Mouse (Mus musculus) cerebral cortex, adult 2 months (tissue): ENCODE results near the gene Ogt.

Experiments
- WGBS: fragments of 180-500 bp; shearing (Covaris S2); methylation state at CpG from one replicate; pipeline ENCODE4 v1.1.7; 2018; 5-methylcytosine and 5-hydroxymethylcytosine counted together

Ogt gene

DNA sequence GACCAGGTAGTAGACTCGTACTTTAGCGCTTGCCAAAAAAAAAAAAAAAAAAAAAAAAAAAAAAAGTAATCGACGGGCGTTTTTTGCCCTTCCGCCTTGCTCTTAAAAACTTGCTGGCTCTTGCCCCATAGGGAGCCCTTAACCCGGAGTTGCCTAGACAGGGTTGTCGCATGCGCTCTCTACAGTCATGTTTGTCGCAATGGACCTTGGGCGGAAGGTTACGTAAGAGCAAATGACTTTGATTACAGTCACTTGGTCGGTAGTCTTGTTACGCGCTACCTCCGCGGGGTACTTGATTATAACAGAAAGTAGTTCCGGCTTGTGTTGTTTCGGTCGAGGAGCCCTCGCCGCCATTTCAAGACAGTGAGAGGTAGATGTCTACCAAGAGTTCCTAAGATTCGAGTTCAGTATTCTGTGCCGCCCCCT is at the start of gene Ogt:
Gene Ogt, plus strand, starts transcription at position 320 of the 426 bp plus-strand sequence.
- 5% methylated on average over 24 of the region's 24 CpGs for WGBS

GRCm38 (mm10) chrX:101616183-101616582 is 23.7 kb upstream of the Ogt start:
- 82% methylated on average over 3 of the region's 3 CpGs for WGBS

GRCm38 (mm10) chrX:101617889-101618288 is 22.0 kb upstream of the Ogt start:
- WGBS = 73% methylated on average over 10 of the region's 10 CpGs

GRCm38 (mm10) chrX:101620317-101620716 is 19.5 kb upstream of the Ogt start:
- WGBS = 30% methylated on average over 6 of the region's 6 CpGs

DNA sequence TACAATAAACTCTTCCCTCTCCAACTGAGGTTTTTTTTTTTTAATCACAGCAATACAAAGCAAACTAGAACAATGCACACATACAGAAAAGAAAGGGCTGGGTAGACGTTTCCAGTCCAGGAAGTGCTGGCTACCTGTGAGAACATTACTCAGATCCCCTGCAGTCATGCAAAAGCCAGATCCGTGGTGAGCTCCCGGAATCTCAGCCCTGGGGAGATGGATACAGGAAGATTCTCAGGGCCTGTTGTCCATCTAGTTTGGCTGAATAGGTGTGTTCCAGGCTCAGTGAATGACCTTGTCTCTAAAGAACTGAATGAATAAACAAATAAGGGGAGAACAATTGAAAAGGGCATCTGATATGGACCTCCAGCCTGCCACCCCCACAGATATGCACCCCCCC is 17.3 kb upstream of the Ogt start:
- WGBS = 57% methylated on average over 3 of the region's 3 CpGs

DNA sequence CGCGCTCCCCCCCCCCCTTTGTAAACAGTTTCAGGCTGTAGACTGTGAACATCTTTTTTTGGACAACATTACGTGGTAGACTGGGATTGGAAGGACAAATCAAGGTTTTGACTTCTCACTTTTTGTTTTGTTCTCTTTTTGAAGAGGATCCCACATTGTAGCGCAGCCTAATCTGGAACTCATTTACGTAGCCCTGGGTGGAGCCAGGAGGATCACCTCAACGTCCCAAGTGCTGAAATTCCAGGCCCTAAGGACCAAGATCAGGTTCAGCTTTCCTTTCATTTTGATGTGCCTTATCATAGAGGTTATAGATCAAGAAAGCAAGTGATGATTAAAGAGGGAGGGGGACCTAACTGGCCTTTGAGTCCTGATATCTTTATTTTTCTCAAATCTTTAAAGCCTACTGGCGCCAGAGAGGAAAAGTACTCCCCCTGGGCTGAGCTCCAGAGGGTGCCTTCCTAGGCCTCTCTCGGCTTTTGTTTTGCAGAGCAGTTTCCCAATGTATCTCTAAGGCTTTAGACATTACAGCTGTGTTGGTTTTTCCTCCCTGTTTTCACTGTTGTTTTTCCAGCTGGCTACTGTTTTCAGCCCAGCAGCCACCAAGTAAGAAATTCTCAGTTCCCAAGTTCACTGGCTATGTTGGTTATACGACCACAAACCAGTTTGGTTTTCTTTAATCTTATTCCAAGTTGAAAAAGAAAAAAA is 2.9 kb upstream of the Ogt start:
- 45% methylated on average over 8 of the region's 9 CpGs for WGBS

DNA sequence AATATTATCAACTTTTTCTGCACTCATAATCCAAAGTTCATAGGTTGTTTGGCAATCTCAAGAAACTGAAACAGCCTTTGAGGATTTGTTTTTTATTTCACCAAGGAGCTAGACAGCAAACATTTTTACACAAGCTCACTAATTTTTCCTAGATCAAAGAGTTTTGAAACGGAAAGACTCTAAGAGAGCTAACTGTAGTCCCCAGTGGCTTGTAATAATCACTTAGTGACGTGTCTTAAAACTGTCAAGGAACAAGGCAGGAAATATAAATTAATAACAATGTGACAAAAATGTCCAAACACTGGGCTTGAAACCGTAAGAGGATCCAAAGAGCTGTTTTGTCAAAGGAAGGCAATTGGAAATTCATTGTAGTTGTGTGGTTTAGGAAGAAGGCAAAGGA is 1.0 kb upstream of the Ogt start:
- WGBS = 41% methylated on average over 3 of the region's 3 CpGs

DNA sequence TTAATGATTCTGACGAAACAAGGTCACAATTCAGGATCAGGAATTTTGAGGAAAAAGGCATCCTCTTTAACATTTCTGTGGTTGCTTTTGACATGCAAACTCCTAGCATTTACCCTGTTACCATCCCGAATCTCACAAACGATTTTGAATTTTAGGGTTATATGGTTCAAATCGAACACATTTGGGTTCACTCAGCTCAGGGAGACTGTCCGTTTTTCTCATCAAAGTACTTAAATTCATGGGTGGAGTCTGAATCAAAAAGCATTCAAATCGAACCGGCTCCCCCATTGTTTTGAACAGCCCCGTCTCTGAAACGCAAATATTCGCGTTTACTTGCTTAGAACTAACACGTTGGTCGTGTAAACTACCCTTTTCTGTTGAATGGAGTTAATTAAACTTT is 554 bp upstream of the Ogt start:
- WGBS = 1% methylated on average over 13 of the region's 13 CpGs

- WGBS = 2% methylated on average over 45 of the region's 45 CpGs
These were observed 617 bp downstream of the Ogt start for GRCm38 (mm10) chrX:101640194-101641160.

DNA sequence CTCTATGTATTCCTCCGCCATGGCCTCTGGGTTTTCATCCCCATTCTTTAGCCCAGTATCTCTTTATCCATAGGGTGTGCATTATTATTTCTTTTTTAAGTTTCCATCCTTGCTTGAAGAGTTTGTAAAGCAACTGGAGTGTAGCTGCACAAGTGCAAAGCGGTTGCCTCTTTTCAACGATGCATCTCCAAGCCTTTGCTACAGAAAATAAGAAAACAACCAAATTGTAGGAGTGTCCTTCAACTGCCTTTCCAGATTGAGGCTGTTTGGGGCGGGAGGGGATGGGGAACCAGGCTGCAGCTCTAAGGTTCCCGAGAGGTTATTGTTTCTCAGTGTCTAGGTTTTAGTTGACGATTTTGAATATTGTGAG is 1.3 kb downstream of the Ogt start:
- 3% methylated on average over 6 of the region's 6 CpGs for WGBS

DNA sequence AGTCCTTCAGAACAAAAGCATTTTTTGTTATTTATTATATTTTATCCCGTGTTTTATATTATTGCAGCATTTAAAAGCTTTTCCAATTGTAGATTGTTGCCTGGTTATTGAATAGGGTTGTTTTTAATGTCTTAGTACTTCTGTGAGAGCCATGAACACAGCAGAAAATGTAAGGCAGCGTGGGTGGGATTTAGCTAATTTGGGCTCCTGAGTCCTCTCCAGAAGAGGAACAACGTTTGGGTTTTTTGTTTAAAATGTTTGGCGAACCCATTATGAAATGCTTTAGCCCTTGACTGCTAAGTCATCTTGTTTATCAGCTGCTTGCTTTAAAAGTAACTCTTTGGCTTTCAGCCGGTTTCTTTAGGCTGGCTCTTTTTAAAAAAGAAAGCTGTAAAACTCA is 2.2 kb downstream of the Ogt start:
- 6% methylated on average over 5 of the region's 5 CpGs for WGBS

DNA sequence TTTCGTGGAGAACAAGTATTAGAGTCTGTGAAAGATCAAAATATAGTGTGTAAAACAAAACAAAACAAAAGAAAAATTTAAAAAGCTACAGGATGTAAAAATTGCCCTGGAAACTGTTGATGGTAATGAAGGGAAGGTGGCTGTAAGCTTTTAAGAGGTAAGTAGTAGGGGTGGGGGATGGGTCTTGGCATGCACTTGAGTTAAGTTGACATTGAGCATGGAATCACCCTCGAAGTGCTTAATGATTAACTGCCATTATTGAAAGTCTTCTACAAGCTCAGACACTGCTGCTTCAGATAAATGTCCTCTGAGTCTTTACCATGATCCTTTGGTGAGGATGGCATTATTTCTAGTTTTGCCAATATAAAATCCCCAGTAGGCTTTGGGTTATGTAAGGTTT is 5.4 kb downstream of the Ogt start:
- WGBS = 49% methylated on average over 2 of the region's 2 CpGs

DNA sequence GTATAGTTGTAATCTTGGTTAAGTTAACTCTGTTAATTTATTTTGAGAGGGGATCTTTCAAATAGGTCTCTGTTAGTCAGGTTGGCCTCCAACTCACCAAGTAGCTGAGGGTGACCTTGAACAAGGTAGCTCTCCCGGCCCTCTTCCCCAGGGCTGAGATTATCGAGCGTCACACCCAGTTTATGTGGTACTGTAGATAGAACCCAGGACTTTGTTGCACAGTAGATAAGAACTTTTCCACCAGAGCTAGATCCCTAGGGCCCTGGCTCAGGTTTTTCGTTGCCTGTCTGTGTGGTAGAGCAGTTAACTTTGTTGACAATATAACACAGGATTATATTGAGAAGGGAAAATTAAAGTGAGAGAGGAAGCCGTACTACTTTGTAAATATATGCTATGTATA is 6.8 kb downstream of the Ogt start:
- WGBS = 59% methylated on average over 5 of the region's 5 CpGs

DNA sequence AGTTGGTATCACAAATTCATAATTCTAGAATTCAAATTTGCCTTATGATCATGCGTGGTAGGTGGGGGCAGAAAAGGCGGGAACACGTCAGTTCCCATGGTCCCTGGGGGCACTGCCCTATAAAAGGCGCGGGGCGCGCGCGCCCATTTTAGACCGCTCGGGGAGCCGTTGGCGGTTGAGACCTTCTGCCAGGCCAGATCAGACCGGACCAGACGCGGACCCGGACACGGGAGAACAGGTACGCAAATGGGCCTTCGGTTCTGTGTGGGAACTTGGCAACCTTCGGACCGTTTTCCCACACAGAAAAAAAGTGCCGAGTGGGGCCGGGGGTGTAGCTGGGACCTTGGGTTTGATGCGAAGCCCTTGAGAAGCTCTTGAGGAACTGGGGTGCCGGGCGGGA is 55.8 kb downstream of the Ogt start:
- 94% methylated on average over 27 of the region's 27 CpGs for WGBS

DNA sequence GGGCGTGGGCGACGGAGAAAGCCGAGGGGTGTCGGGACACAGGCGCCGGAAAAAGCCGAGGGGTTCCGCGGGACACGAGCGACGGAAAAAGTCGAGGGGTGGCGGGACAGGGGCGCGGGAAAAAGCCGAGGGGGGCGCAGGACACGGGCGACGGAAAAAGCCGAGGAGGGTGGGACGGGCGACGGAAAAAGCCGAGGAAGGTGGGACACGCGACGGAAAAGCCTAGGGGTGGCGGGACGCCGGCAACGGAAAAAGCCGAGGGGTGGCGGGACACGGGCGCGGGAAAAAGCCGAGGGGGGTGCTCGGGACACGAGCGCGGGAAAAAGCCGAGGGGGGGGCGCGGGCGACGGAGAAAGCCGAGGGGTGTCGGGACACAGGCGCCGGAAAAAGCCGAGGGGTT is 57.7 kb downstream of the Ogt start:
- WGBS = 70% methylated on average over 54 of the region's 54 CpGs

- 56% methylated on average over 23 of the region's 23 CpGs for WGBS
These were observed 58.4 kb downstream of the Ogt start for GRCm38 (mm10) chrX:101698232-101698631.

DNA sequence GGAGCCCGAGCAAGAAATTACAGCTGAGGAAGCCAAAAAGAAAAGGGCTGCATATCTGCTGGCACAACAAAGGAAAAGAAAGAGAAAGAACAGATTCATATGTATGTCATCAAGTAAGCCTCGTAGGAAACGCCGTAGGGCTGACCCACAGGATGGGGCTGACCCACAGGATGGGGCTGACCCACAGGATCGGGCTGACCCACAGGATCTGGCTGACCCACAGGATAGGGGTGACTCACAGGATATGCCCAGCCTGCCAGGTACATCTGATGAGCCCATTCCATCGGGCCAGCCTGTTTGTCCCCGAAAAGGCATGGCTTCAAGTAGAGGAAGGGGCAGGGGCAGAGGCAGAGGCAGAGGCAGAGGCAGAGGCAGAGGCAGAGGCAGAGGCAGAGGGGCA is 65.3 kb downstream of the Ogt start:
- WGBS = 62% methylated on average over 7 of the region's 7 CpGs

DNA sequence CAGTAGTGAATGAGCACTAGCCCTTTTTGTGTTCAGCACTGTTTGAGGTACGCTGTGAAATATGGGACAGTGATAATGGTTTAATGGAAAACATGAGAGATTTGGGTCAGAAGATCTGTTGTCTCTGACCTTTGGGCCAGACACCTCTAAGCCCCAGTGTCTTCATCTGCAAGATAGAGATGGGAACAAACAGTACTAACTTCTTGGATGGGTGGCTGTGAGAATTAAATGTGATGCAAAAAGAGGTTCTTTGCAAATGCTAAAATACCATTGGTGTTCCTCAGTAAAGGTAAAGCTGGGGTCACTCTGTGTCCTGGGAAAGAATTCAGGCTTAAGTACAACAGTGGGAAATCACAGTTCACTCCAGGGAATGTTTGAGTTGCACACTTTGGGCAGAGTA is 80.5 kb downstream of the Ogt start:
- WGBS = 86% methylated on average over 1 of the region's 1 CpGs

- WGBS = 86% methylated on average over 12 of the region's 12 CpGs
These were observed 92.8 kb downstream of the Ogt start for GRCm38 (mm10) chrX:101732644-101733043.

GRCm38 (mm10) chrX:101733288-101733687 is 93.4 kb downstream of the Ogt start:
- 87% methylated on average over 3 of the region's 3 CpGs for WGBS

GRCm38 (mm10) chrX:101733828-101734319 is 94.0 kb downstream of the Ogt start, which contains the start of gene Cxcr3:
Gene Cxcr3, minus strand, starts transcription at chrX:101734269.
- 43% methylated on average over 11 of the region's 11 CpGs for WGBS
